Mouse (Mus musculus): ENCODE measurements around the gene Zzef1. TPM values are rescaled to one million over a fixed set of nuclear protein-coding genes. Genes with fewer than 3 reads are reported as not detected.

Zzef1 gene
- polyA plus RNA-seq, 1 experiment from 2014 or later, result 9.8 TPM

DNA sequence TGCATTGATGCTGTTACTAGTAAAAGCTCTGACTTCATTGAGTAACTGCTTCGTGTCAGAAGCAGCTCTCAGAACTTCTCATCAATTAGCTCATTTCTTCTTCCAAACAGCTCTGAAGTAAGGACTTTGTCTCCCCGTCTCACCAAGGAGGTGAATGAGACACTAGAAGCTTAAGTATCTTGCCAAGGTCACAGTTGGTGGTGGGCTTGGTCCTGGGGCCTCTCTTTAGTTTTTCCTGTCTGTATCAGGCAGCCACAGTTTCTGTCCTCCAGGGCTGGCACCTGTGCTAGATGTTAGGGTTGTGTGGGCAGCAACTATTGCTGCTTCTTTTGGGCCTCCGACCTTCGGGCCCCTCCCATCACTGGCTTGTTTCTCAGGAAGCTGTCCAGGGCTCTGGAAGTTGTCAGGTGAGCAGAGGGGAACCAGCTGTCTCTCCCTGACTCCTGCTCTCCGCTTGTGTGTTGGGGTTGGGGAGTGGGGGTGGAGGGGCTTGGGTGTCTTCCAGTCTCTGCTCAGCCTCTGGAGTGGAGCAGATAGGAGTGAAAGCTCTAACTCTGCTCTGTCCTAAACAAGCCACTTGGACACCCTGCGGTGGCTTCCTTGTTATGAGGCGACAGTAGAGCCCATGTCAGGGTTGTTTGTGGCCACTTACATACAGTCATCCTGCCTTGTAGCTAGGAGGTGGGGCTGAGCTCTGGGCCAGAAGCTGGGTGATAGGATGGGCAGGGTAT lies 167.2 kb downstream of the Zzef1 start:
- Histone ChIP-seq H3K9ac (ENCODE audit: low read length) (no peak overlapping the region), H3K36me3 (ENCODE audit: control insufficient read depth, insufficient read depth, low read length) (no peaks in the 10 kb centered on the region), H3K27ac (replicated peaks in 1 of 2; ENCODE audit: control insufficient read depth in 1 of 2, insufficient read depth in 1 of 2, low read depth in 2 of 2, low read length in 2 of 2) (0 out of 4 replicates have a peak overlapping the region, but pooled peaks of 1 of the 2 experiments have one; percentile 6), H3K9me3 (ENCODE audit: control insufficient read depth, low read length) (no peaks in the 10 kb centered on the region), H3K27me3 (ENCODE audit: control insufficient read depth, insufficient read depth, low read length) (peaks cover 34% of the 10 kb centered on the region), H3K4me2 (ENCODE audit: low read length) (no peak overlapping the region), H3K4me3 (ENCODE audit: control insufficient read depth in 1 of 2, insufficient read depth in 1 of 2, low read depth in 1 of 2, low read length in 2 of 2) (no peak overlapping the region), H3K4me1 (ENCODE audit: control insufficient read depth in 2 of 2, insufficient read depth in 2 of 2, low read length in 2 of 2) (peaks cover 18 to 23% of the 10 kb centered on the region in 2 experiments)
- ATAC-seq (ENCODE audit: insufficient number of reproducible peaks, insufficient read depth, low FRiP score, low read depth), result peak; percentile 42; the same call in 1 of the 2 replicates
- WGBS, result 30% methylated on average over 7 of the region's 7 CpGs

DNA sequence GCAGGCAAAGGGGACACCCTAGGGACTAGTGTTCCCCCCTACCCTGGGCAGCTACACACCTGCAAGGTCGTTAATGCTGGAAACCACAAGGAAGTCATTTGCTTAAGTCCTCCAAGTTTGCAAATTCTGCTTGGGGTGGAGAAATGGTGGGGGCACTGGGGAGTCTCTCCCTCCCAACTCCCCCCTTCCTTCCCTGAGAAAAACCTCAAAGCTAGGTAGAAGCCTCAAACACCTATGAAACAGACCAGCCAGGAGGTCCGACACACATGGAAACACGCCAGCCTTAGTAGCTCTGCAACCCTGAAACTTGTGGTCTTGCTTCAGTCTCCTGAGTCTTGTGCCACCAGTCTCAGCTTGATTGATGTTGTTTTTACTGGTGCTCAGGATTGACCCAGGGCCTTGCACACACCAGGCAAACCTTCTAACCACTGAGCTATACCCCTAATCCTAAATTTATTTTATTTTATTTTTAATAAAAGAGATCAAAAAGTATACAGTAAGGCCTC lies 167.8 kb downstream of the Zzef1 start:
- Histone ChIP-seq H3K4me3 (ENCODE audit: control insufficient read depth in 1 of 2, insufficient read depth in 1 of 2, low read depth in 1 of 2, low read length in 2 of 2) (no peak overlapping the region), H3K36me3 (ENCODE audit: control insufficient read depth, insufficient read depth, low read length) (no peaks in the 10 kb centered on the region), H3K9ac (ENCODE audit: low read length) (no peak overlapping the region), H3K27me3 (ENCODE audit: control insufficient read depth, insufficient read depth, low read length) (peaks cover 34% of the 10 kb centered on the region), H3K4me1 (ENCODE audit: control insufficient read depth in 2 of 2, insufficient read depth in 2 of 2, low read length in 2 of 2) (peaks cover 18 to 23% of the 10 kb centered on the region in 2 experiments), H3K27ac (replicated peaks in 1 of 2; ENCODE audit: control insufficient read depth in 1 of 2, insufficient read depth in 1 of 2, low read depth in 2 of 2, low read length in 2 of 2) (no peak overlapping the region), H3K9me3 (ENCODE audit: control insufficient read depth, low read length) (no peaks in the 10 kb centered on the region), H3K4me2 (ENCODE audit: low read length) (no peak overlapping the region)
- WGBS, result 49% methylated on average over 3 of the region's 3 CpGs
- no peak for ATAC-seq (ENCODE audit: insufficient number of reproducible peaks, insufficient read depth, low FRiP score, low read depth)

DNA sequence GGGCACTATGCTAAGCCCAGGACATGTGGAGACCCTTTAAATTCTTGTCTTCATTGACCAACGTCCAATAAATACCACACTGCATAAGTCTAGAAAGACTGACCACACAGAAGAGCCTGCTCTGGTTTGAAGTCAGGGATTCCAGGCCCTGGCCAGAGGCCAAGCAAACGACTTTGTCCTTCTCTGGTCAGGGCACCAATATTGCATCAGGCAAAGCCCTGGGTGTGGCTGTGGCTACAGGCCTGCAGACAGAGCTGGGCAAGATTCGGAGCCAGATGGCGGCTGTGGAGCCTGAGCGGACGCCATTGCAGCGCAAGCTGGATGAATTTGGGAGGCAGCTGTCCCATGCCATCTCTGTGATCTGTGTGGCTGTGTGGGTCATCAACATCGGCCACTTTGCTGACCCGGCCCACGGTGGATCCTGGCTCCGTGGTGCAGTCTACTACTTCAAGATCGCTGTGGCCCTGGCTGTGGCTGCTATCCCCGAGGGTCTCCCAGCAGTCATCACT lies 179.0 kb downstream of the Zzef1 start:
- Histone ChIP-seq H3K27me3 (ENCODE audit: control insufficient read depth, insufficient read depth, low read length) (peaks cover 10% of the 10 kb centered on the region; the same call in 1 of the 2 replicates), H3K4me2 (ENCODE audit: low read length) (no peak overlapping the region)
- 77% methylated on average over 13 of the region's 13 CpGs for WGBS

More for the DNA sequence above, 179.0 kb downstream of the Zzef1 start:
- no peaks in the 10 kb centered on the region for H3K36me3 ChIP-seq (ENCODE audit: control insufficient read depth, insufficient read depth, low read length)
- H3K4me1 ChIP-seq (ENCODE audit: control insufficient read depth in 2 of 2, insufficient read depth in 2 of 2, low read length in 2 of 2), result no peaks in the 10 kb centered on the region
- H3K27ac ChIP-seq (replicated peaks in 1 of 2; ENCODE audit: control insufficient read depth in 1 of 2, insufficient read depth in 1 of 2, low read depth in 2 of 2, low read length in 2 of 2), result no peak overlapping the region
- H3K9me3 ChIP-seq (ENCODE audit: control insufficient read depth, low read length), result no peaks in the 10 kb centered on the region
- H3K4me3 ChIP-seq (ENCODE audit: control insufficient read depth in 1 of 2, insufficient read depth in 1 of 2, low read depth in 1 of 2, low read length in 2 of 2), result no peak overlapping the region
- ATAC-seq (ENCODE audit: insufficient number of reproducible peaks, insufficient read depth, low FRiP score, low read depth), result no peak
- no peak overlapping the region for H3K9ac ChIP-seq (ENCODE audit: low read length)

Small RNAs within 50 kb of the gene (microRNA-seq; reads per million reads assigned to microRNA genes)
- gene Gm44467, result not detected

Other genes starting within 250 kb of the Zzef1 start
- gene Spns3, start 245.7 kb upstream of the Zzef1 start, polyA plus RNA-seq (2014; fragmentation: Nextera tagmentation; extraction: Ambion mirVana), result 0.09 TPM in 1 of 2 replicates, not detected in the other
- 60.2 and 65.4 TPM in 2 replicates for gene Ube2g1, start 188.9 kb upstream of the Zzef1 start, polyA plus RNA-seq (2014; fragmentation: Nextera tagmentation; extraction: Ambion mirVana)
- 25.3 and 25.6 TPM in 2 replicates for gene Ankfy1, start 106.2 kb upstream of the Zzef1 start, polyA plus RNA-seq (2014; fragmentation: Nextera tagmentation; extraction: Ambion mirVana)
- gene Cyb5d2, start 84 bp upstream of the Zzef1 start, polyA plus RNA-seq (2014; fragmentation: Nextera tagmentation; extraction: Ambion mirVana), result 5.9 and 8.4 TPM in 2 replicates
- gene Atp2a3, start 164.9 kb downstream of the Zzef1 start, polyA plus RNA-seq (2014; fragmentation: Nextera tagmentation; extraction: Ambion mirVana), result 2.6 and 2.9 TPM in 2 replicates
- gene P2rx1, start 202.9 kb downstream of the Zzef1 start, polyA plus RNA-seq (2014; fragmentation: Nextera tagmentation; extraction: Ambion mirVana), result 1.4 and 1.5 TPM in 2 replicates
- gene Camkk1, start 222.8 kb downstream of the Zzef1 start, polyA plus RNA-seq (2014; fragmentation: Nextera tagmentation; extraction: Ambion mirVana), result 0.81 and 1.2 TPM in 2 replicates